Mouse (Mus musculus) myocyte (in vitro differentiated cells): ENCODE results near the gene Olfr547.

ENCODE experiments used
- CEBPB ChIP-seq: IDR thresholded peaks from 2 replicates; pipeline ENCODE4 v1.6.1; 2011; ENCODE audit warnings: mild to moderate bottlenecking, moderate library complexity; ENCODE audit not compliant: poor library complexity, insufficient read depth, severe bottlenecking
- E2F4 ChIP-seq: IDR thresholded peaks from one replicate; pipeline ENCODE4 v1.6.1; 2011; ENCODE audit warnings: mild to moderate bottlenecking, control low read depth, moderate library complexity; ENCODE audit not compliant: insufficient read depth
- MAX ChIP-seq: IDR thresholded peaks from one replicate; pipeline ENCODE4 v1.6.1; 2011; ENCODE audit warnings: low read depth, mild to moderate bottlenecking, control low read depth
- MYOD1 ChIP-seq, 3 experiments: IDR thresholded peaks; one replicate each; pipeline ENCODE4 v1.6.1; 2011; ENCODE audit warnings: control low read depth in 2 of 3, low read depth in 2 of 3, mild to moderate bottlenecking in 2 of 3, moderate library complexity in 1 of 3; ENCODE audit not compliant: insufficient read length in 2 of 3, control insufficient read depth in 1 of 3
- MYOG ChIP-seq, 3 experiments: IDR thresholded peaks; one replicate each; pipeline ENCODE4 v1.6.1; 2011; ENCODE audit warnings: control low read depth in 2 of 3, low read depth in 2 of 3, mild to moderate bottlenecking in 2 of 3; ENCODE audit not compliant: insufficient read length in 2 of 3, control insufficient read depth in 1 of 3, insufficient read depth in 1 of 3
- POLR2A ChIP-seq: IDR thresholded peaks from one replicate; pipeline ENCODE4 v1.6.1; 2011; ENCODE audit warnings: low read depth, mild to moderate bottlenecking, control low read depth, moderate library complexity; ENCODE audit not compliant: insufficient read length
- POLR2AphosphoS2 ChIP-seq: IDR thresholded peaks from one replicate; pipeline ENCODE4 v1.6.1; 2011; ENCODE audit warnings: low read depth, control low read depth; ENCODE audit not compliant: insufficient read length
- REST ChIP-seq: IDR thresholded peaks from one replicate; pipeline ENCODE4 v1.6.1; 2011; ENCODE audit warnings: mild to moderate bottlenecking, control low read depth, moderate library complexity; ENCODE audit not compliant: insufficient read depth, insufficient read length
- SRF ChIP-seq: IDR thresholded peaks from one replicate; pipeline ENCODE4 v1.6.1; 2011; ENCODE audit warnings: low read depth; ENCODE audit not compliant: control insufficient read depth, insufficient read length
- TCF12 ChIP-seq: IDR thresholded peaks from one replicate; pipeline ENCODE4 v1.6.1; 2011; ENCODE audit warnings: mild to moderate bottlenecking, control low read depth; ENCODE audit not compliant: poor library complexity, insufficient read depth, severe bottlenecking
- TCF3 ChIP-seq: IDR thresholded peaks from one replicate; pipeline ENCODE4 v1.6.1; 2011; ENCODE audit warnings: low read depth, control low read depth; ENCODE audit not compliant: insufficient read length
- USF1 ChIP-seq: IDR thresholded peaks from one replicate; pipeline ENCODE4 v1.6.1; 2011; ENCODE audit warnings: low read depth, mild to moderate bottlenecking, control low read depth, moderate library complexity

DNA sequence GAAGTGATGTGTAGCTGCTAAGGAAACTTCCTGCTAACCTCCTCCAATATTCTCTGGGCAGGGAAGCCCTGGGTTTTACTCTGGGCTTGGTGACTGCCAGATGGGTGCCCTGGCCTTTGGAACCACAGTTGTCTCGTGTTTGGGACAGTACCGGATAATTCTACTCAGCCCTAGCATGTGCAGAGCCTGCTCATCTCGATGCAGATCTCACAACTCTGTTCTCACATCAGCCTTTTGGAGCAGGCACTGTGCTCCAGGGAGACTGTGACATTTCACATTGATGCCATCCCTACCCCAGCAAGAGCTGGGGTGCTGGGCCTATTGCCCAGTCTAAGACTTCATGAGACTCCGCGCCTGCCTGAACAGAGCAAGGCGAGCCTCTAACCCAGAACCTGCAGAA, 25.9 kb upstream of the Olfr547 start:
- no peak for TF ChIP-seq POLR2A
- no peak for TF ChIP-seq POLR2AphosphoS2
- TF ChIP-seq REST, result no peak
- no peak for TF ChIP-seq E2F4
- no peak for TF ChIP-seq USF1
- no peak for TF ChIP-seq MYOG (IDR thresholded peaks at IDR 0.05; ENCODE audit: control insufficient read depth in 1 of 3, insufficient read depth in 1 of 3, insufficient read length in 2 of 3, low read depth in 2 of 3)
- no peak for TF ChIP-seq MAX
- TF ChIP-seq MYOD1 (IDR thresholded peaks at IDR 0.05; ENCODE audit: control insufficient read depth in 1 of 3, insufficient read length in 2 of 3, low read depth in 2 of 3), result no peak
- no peak for TF ChIP-seq TCF3
- no peak for TF ChIP-seq CEBPB
- no peak for TF ChIP-seq TCF12
- TF ChIP-seq SRF, result no peak
